Mouse (Mus musculus) liver, embryonic 12.5 days (tissue): ENCODE data around the gene Dync1i1. TPM values are rescaled to one million over a fixed set of nuclear protein-coding genes. Genes with fewer than 3 reads are reported as not detected.
A peak's percentile ranks its signal among the peaks of the same experiment; 100 is the strongest.

Source experiments
- ATAC-seq: fragments of 200-750 bp; cut with Nextera tagmentation; 2 replicates; pipeline ENCODE4 v1.8.0; 2017; ENCODE audit warnings: moderate number of reproducible peaks, mild to moderate bottlenecking, moderate library complexity
- H3K27ac ChIP-seq: fragments of 300-500 bp; sonication (generic); 2 replicates; pipeline ENCODE4 v1.5.1; 2016; ENCODE audit warnings: mild to moderate bottlenecking
- H3K27me3 ChIP-seq: fragments of 300-500 bp; sonication (generic); replicated peaks from 2 replicates; pipeline ENCODE4 v1.6.1; 2016; ENCODE audit warnings: mild to moderate bottlenecking, moderate library complexity
- H3K36me3 ChIP-seq: fragments of 300-500 bp; sonication (generic); 2 replicates; pipeline ENCODE4 v1.6.1; 2016; ENCODE audit warnings: mild to moderate bottlenecking, moderate library complexity
- H3K4me1 ChIP-seq: fragments of 300-500 bp; sonication (generic); 2 replicates; pipeline ENCODE4 v1.6.1; 2016
- H3K4me2 ChIP-seq: fragments of 300-500 bp; sonication (generic); 2 replicates; pipeline ENCODE4 v1.6.1; 2016; ENCODE audit warnings: mild to moderate bottlenecking, moderate library complexity
- H3K4me3 ChIP-seq: fragments of 300-500 bp; sonication (generic); 2 replicates; pipeline ENCODE4 v1.5.1; 2016; ENCODE audit warnings: mild to moderate bottlenecking, moderate library complexity
- H3K9ac ChIP-seq: fragments of 300-500 bp; sonication (generic); 2 replicates; pipeline ENCODE4 v1.6.1; 2016; ENCODE audit warnings: mild to moderate bottlenecking, moderate library complexity
- H3K9me3 ChIP-seq: fragments of 300-500 bp; sonication (generic); replicated peaks from 2 replicates; pipeline ENCODE4 v1.6.1; 2016; ENCODE audit warnings: mild to moderate bottlenecking, moderate library complexity
- WGBS: fragments of 180-500 bp; shearing (Covaris S2); methylation state at CpG from one replicate; pipeline ENCODE4 v1.1.7; 2016; ENCODE audit not compliant: insufficient replicate concordance; 5-methylcytosine and 5-hydroxymethylcytosine counted together
- polyA plus RNA-seq: library from polyadenylated mRNA; unstranded; fragments of >200 nt; fragmentation: Nextera tagmentation; extraction: Ambion mirVana; gene quantifications from 2 replicates; pipeline ENCODE4 v1.2.1, GENCODE M21; 2016

Gene Dync1i1
- polyA plus RNA-seq, 1 experiment from 2014 or later: 0.15 TPM

DNA sequence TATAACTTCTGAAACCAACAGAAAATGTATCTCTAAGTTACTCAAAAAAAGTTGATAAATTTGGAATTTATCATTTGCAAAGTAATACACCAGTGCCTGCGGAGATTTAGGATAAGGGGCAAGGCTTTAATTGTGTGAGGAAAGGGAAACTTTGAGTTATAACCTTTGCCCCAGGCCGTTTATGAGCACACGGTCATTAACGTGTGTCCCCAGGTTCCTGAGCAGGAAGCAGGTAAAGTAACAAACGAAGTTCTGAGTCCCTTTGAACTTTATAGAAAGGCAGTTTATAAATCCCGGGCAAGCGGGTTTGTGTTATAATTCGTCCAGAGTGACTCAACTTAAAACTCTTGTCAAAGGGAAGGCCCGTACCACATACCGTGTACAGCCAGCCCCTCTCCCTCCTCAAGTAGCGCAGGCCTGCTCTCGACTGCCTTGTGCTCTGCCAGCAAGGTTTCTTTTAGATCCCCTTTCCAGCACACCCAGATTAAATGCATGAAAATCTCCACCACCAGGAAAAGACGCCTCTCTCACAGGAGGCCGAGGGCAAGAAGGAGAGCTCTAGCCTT is 103.1 kb downstream of the Dync1i1 start:
- 72% methylated on average over 14 of the region's 14 CpGs for WGBS
- H3K27ac ChIP-seq: no peak overlapping the region

DNA sequence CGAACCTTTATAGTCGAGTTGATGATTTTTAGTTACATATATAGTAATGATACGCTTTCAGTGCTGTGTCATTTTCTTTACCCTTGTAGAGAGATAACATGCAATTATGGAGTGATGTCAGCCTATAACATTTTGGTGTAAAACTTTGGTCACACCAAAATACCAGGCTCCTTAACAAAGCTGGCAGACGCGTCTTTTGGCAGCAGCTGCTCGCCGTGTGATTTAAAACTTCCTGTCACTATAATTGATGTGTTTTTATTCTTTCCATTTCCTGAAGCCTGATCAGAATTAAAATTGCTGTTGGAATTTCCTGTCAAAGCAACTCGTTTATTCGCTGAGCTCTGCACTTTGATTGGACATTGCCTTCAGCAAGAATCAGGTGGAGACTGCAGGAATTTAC is 103.7 kb downstream of the Dync1i1 start:
- Histone ChIP-seq H3K27ac (no peak overlapping the region), H3K4me3 (no peak overlapping the region), H3K27me3 (no peaks in the 10 kb centered on the region), H3K9ac (no peak overlapping the region), H3K36me3 (no peaks in the 10 kb centered on the region), H3K4me2 (no peak overlapping the region), H3K9me3 (no peaks in the 10 kb centered on the region), H3K4me1 (no peaks in the 10 kb centered on the region)
- 68% methylated on average over 9 of the region's 9 CpGs for WGBS
- ATAC-seq: no peak

More for the DNA sequence above, 103.1 kb downstream of the Dync1i1 start:
- no peaks in the 10 kb centered on the region for H3K9me3 ChIP-seq
- no peak overlapping the region for H3K9ac ChIP-seq
- no peaks in the 10 kb centered on the region for H3K27me3 ChIP-seq
- no peak overlapping the region for H3K4me3 ChIP-seq
- H3K4me2 ChIP-seq: no peak overlapping the region
- ATAC-seq: no peak
- no peaks in the 10 kb centered on the region for H3K36me3 ChIP-seq
- H3K4me1 ChIP-seq: no peaks in the 10 kb centered on the region

DNA sequence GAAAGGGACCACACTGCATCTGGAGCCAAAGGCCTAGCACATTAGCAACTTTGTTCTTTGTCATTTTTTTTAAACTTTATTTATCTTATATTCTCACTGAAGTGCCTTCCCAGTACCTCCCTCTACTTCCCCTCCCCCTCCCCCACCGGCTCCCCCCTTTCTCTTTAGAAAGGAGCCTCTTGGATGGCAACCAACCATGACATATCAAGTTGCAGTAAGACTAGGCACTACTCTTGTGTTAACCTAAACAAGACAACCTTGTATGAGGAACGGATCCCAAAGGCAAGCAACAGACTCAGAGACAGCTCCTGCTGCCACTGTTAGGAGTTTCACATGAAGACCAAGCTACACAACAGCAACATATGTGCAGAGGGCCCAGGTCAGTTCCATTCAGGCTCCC is 105.3 kb downstream of the Dync1i1 start:
- H3K4me2 ChIP-seq: no peak overlapping the region
- no peaks in the 10 kb centered on the region for H3K9me3 ChIP-seq
- no peaks in the 10 kb centered on the region for H3K36me3 ChIP-seq
- H3K4me3 ChIP-seq: no peak overlapping the region
- H3K9ac ChIP-seq: no peak overlapping the region
- H3K27me3 ChIP-seq: no peaks in the 10 kb centered on the region
- no peaks in the 10 kb centered on the region for H3K4me1 ChIP-seq
- H3K27ac ChIP-seq: no peak overlapping the region
- 74% methylated on average over 2 of the region's 2 CpGs for WGBS
- ATAC-seq: no peak

DNA sequence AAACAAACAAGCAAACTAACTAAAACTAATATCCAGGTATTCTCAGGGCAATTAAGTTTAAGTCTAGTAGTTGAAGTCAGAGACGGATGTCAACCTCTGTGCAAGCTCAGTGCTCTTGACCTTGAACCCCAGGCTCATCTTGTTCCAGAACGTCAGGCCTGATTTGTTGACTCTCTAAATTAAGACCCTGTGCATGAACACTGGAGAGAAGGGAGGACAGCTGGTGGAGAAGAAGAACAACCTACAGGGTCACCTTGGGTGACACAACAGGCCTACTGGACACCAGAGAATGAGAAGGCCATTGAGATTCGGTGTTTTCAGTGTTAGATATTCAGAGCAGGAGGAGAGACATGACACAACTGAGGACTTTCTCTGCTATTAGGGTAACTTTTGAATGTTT is 105.8 kb downstream of the Dync1i1 start:
- Histone ChIP-seq H3K9me3 (no peaks in the 10 kb centered on the region), H3K27ac (no peak overlapping the region), H3K36me3 (no peaks in the 10 kb centered on the region), H3K4me1 (no peaks in the 10 kb centered on the region), H3K27me3 (no peaks in the 10 kb centered on the region), H3K4me3 (no peak overlapping the region), H3K4me2 (no peak overlapping the region), H3K9ac (no peak overlapping the region)
- WGBS: 63% methylated on average over 3 of the region's 3 CpGs
- no peak for ATAC-seq

DNA sequence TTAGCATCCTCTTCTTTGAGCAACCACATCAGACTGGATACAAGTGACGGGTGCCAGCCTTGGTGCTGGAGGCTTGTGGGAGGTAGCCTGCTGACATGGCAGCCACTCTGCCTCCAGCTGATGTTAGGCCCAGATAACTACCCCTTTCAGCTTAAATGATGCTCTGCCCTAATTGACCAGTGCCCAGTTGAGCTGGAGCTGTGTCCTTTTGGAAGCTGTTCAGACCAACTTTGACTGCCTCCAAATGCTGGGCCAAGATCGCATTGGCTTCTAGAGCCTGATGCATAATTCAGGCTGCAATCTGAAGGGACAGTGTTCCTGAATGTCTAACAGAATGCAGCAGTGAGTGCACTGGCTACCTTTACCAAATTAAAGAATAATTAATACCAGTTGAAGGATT is 107.4 kb downstream of the Dync1i1 start:
- WGBS: 76% methylated on average over 2 of the region's 2 CpGs
- H3K27ac ChIP-seq: no peak overlapping the region
- no peaks in the 10 kb centered on the region for H3K4me1 ChIP-seq
- no peaks in the 10 kb centered on the region for H3K36me3 ChIP-seq
- H3K4me3 ChIP-seq: no peak overlapping the region
- no peaks in the 10 kb centered on the region for H3K27me3 ChIP-seq
- no peak overlapping the region for H3K4me2 ChIP-seq
- H3K9ac ChIP-seq: no peak overlapping the region
- ATAC-seq: no peak
- no peaks in the 10 kb centered on the region for H3K9me3 ChIP-seq

DNA sequence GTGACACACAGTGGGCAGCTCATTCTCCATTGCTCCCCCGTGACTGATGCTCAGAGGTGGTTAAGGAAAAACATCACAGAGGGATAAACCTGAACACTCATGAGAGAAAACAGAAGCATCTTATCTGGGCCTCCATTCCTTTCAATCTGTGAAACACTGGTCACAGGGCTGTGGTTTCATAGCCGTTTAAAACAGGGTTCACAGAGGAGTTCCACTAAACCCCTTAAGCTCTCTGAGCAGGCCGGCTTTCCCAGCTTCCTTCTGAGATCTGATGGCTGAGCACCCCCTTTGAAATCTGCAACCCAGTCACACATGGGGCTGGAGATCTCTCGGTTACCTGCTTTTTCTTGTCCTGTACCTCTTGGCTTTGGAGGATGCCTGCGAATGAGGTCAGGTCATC is 117.0 kb downstream of the Dync1i1 start:
- H3K36me3 ChIP-seq: no peaks in the 10 kb centered on the region
- H3K27me3 ChIP-seq: no peaks in the 10 kb centered on the region
- H3K4me1 ChIP-seq: no peaks in the 10 kb centered on the region
- H3K9ac ChIP-seq: no peak overlapping the region
- H3K9me3 ChIP-seq: no peaks in the 10 kb centered on the region
- no peak overlapping the region for H3K27ac ChIP-seq
- 52% methylated on average over 5 of the region's 5 CpGs for WGBS
- no peak overlapping the region for H3K4me2 ChIP-seq
- no peak for ATAC-seq
- H3K4me3 ChIP-seq: no peak overlapping the region

DNA sequence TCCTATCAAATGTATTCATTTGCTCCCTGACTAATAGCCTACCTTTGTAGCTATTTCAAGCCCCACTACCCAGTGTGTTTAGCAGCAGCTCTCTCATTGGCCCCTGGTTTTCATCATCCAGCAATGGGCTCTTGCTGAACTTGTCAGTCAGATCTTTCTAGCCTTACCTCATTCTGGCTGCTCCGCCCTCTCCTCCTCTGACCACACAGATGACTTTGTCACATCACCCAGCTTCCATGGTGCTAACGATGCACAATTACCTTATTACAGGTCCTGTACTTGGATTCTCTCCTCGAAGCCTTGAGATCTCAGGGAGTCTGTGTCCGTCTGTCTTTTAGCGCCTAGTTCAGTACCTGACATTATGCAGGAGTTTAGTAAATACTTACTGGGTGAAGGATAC is 120.7 kb downstream of the Dync1i1 start:
- Histone ChIP-seq H3K9me3 (no peaks in the 10 kb centered on the region), H3K9ac (no peak overlapping the region), H3K4me2 (no peak overlapping the region), H3K4me3 (no peak overlapping the region), H3K27me3 (no peaks in the 10 kb centered on the region), H3K36me3 (no peaks in the 10 kb centered on the region), H3K4me1 (no peaks in the 10 kb centered on the region), H3K27ac (no peak overlapping the region)
- ATAC-seq: no peak
- WGBS: 84% methylated on average over 5 of the region's 5 CpGs

DNA sequence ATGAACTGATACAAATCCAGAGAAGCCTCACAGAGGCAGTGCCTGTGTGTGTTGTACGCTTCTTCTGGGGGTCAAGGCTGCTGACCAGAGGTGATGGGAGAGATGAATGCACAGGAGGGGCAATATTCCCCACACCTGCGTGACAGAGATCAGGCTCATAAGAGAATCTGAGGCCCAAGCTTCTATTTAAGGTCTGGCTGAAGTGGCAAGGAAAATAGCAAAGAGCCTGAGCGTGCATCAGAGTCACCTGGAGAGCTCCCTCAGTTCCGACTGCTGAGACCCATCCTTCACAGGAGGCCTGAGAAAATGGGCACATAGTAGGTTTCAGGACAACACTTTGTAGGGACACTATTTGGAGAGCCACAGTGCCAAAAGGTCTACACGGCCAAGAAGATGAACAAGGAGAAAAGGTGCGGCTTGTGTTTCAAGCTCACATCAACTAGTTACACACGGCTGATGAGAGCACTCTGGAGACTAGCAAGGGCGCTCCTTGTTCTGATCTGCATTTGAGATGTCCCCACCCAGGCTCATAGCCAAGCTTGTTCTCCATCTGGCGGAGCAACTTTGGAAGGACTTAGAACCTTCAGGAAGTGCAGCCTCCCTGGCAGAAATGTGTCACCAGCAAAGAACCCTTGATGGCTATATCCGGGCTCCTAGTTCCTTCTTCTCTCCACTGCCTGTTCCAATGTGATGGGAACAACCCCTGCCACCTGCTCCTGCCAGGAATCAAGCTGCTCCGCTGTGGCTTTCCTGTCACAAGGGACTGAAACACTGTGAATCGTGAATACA is 128.8 kb downstream of the Dync1i1 start:
- Histone ChIP-seq H3K9ac (no peak overlapping the region), H3K4me3 (no peak overlapping the region), H3K27me3 (no peaks in the 10 kb centered on the region), H3K4me2 (no peak overlapping the region), H3K9me3 (no peaks in the 10 kb centered on the region), H3K4me1 (peaks cover 7% of the 10 kb centered on the region; the same call in 1 of the 2 replicates), H3K36me3 (no peaks in the 10 kb centered on the region), H3K27ac (no peak overlapping the region)
- 63% methylated on average over 12 of the region's 12 CpGs for WGBS
- no peak for ATAC-seq

DNA sequence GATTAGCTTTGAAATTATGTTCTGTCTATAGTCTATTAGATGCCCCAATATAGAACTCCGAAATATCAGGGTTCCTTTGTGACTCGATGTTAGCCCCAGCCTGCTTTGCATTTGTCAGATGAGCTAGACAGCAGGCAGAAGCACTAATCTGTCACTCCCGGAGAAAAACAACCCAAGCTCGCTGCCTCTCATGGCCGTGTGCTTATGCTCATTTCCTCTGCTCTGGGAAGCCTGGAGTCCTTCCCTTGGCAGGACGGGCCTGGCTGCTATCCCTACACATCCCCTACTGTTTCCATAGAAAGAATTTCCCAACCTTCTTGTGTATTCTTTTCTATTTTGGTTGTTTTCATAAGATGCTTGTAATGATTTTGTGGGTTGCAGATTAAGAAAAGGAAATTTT is 130.1 kb downstream of the Dync1i1 start:
- H3K9ac ChIP-seq: no peak overlapping the region
- H3K9me3 ChIP-seq: no peaks in the 10 kb centered on the region
- H3K4me3 ChIP-seq: no peak overlapping the region
- no peak overlapping the region for H3K4me2 ChIP-seq
- peaks cover 7% of the 10 kb centered on the region; the same call in 1 of the 2 replicates for H3K4me1 ChIP-seq
- H3K27me3 ChIP-seq: no peaks in the 10 kb centered on the region
- 48% methylated on average over 6 of the region's 6 CpGs for WGBS
- no peak overlapping the region for H3K27ac ChIP-seq
- no peaks in the 10 kb centered on the region for H3K36me3 ChIP-seq
- ATAC-seq: no peak

DNA sequence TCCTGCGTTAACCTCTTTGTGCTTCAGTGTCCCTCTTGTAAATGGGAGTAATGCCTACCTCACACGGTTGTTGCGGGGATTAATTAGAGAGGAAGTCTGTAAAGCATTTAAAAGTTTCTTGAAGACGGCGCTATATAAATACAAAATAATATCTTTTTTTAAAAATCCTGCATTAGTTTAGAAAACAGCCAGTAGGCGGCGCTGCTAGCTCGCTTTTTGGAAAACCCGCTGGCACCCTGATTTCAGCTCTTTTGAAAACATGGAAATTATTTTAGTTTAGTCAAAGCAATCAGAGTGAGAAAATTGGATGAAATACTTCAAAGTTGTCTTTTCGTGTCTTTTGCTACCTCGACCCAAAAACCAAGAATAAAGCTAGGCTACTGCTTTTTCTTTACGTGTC is 132.9 kb downstream of the Dync1i1 start:
- H3K4me3 ChIP-seq: no peak overlapping the region
- H3K9ac ChIP-seq: no peak overlapping the region
- no peaks in the 10 kb centered on the region for H3K27me3 ChIP-seq
- H3K36me3 ChIP-seq: no peaks in the 10 kb centered on the region
- H3K27ac ChIP-seq: no peak overlapping the region
- peak overlapping the region; percentile 31 for H3K4me2 ChIP-seq
- ATAC-seq: no peak
- WGBS: 15% methylated on average over 12 of the region's 12 CpGs
- H3K9me3 ChIP-seq: no peaks in the 10 kb centered on the region
- peaks cover 7% of the 10 kb centered on the region; the same call in 1 of the 2 replicates for H3K4me1 ChIP-seq

DNA sequence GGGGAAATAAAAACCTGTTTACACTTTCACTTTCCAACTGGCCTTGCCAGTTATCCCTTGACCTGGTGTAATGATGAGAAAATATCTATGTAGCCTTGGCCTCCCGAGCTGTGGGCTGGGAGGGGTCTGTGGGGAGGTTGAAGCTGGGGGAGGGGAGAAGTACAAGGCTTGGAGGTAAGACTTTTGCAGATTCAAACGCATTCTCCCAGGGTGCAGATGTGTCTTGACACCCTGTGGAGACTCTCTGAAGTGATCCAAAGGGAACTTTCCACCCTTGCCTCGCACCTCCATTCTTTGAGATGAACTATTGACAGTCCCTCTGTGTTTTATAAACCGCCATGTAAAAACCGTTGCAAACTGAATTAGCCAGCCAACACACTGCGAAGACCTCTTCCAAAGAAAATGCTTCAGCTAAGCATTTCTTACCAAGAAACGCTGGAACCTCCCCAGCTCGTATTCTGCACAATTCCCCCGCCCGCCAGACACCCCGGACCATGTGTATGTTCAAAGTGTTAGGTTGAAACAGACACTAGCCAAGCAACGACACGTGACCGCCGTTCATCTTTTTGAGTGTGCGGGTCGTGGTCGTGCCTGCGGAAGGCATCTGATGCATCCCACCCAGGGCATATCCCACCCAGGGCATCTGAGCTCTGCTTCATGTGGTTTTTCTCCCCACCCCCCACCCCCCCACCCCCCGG is 133.6 kb downstream of the Dync1i1 start:
- Histone ChIP-seq H3K27ac (no peak overlapping the region), H3K36me3 (no peaks in the 10 kb centered on the region), H3K9me3 (no peaks in the 10 kb centered on the region), H3K27me3 (no peaks in the 10 kb centered on the region), H3K4me3 (no peak overlapping the region), H3K9ac (no peak overlapping the region), H3K4me2 (peak overlapping the region; percentile 20), H3K4me1 (peaks cover 7% of the 10 kb centered on the region; the same call in 1 of the 2 replicates)
- 59% methylated on average over 20 of the region's 20 CpGs for whole genome bisulfite sequencing
- peak; percentile 27 for ATAC-seq

DNA sequence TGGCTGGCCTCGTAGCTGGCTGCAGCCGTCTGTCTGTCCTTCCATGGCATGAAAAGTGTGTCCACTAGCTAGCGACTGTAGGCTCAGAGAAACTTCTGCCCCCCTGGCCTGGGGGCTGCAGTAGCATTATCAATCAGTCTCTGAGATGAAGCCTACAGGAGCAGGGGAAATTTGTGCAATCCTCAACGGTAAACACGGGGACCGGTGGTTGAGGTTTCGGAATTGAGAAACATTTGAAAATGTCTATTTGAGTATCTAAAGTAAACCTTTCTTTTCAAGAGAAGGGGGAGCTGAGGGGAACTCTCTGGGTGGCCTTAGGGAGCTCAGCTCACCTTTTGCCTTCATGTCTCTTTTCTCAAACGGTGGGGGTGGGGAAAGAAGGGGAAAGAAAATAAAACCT is 134.2 kb downstream of the Dync1i1 start:
- Histone ChIP-seq H3K9me3 (no peaks in the 10 kb centered on the region), H3K27me3 (no peaks in the 10 kb centered on the region), H3K4me3 (no peak overlapping the region), H3K4me1 (peaks cover 7% of the 10 kb centered on the region; the same call in 1 of the 2 replicates), H3K27ac (no peak overlapping the region), H3K36me3 (no peaks in the 10 kb centered on the region), H3K9ac (no peak overlapping the region), H3K4me2 (peak overlapping the region; percentile 20; the same call in 1 of the 2 replicates)
- ATAC-seq: peak; percentile 62
- 51% methylated on average over 8 of the region's 8 CpGs for WGBS
